Mouse (Mus musculus) heart, adult 2 months (tissue): ENCODE results near the gene Tex101.

Experiments used
- CTCF ChIP-seq: fragments of 200-600 bp; IDR thresholded peaks from 2 replicates; pipeline ENCODE4 v1.8.1; 2022; ENCODE audit warnings: antibody characterized with exemption, mild to moderate bottlenecking, moderate library complexity
- EP300 ChIP-seq: fragments of 200-500 bp; IDR thresholded peaks from 2 replicates; pipeline ENCODE4 v1.6.1; 2011; ENCODE audit warnings: low read depth, low read length, control low read depth; ENCODE audit not compliant: insufficient read depth
- POLR2A ChIP-seq: fragments of 200-500 bp; IDR thresholded peaks from 2 replicates; pipeline ENCODE4 v1.6.1; 2011; ENCODE audit warnings: mild to moderate bottlenecking, low read depth, low read length, control low read depth; ENCODE audit not compliant: insufficient read depth

GRCm38 (mm10) chr7:24664301-24664700 is 12.2 kb downstream of the Tex101 start:
- no peak for TF ChIP-seq CTCF
- no peak for TF ChIP-seq POLR2A
- TF ChIP-seq EP300: no peak
